Mouse (Mus musculus): ENCODE measurements at regions not wholly inside any gene's neighbourhood (a gene's known extent, or its start where the extent isn't known, plus 50 kb on each side); places are given as distances from the start of the nearest gene placed in this dataset.

DNA sequence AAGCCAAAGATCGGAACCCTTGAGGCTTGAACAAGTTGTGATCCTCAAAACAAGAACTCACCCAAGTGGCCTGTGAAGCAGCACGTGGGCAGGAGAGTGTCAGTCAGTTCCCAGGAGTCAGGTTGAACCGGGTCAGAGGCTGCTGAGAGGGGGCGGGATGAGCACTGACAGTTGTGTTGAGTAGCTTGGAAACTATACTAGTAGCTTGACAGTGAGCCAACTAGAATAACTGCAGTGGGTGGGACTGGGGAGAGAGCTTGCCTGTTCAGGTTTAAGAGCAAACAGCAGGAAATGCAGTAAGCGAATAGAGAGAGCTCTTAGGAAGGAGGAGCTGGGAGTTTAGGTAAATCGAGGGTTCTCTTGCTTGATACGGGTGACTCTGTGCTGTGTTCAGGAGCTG lies 61.0 kb upstream of the Syt6 start:
- Histone ChIP-seq H3K4me3 (replicated peaks; ENCODE audit: low read depth, low read length) (no peak overlapping the region), H3K36me3 (ENCODE audit: insufficient read depth, low read length) (no peaks in the 10 kb centered on the region), H3K9me3 (replicated peaks; ENCODE audit: low read length) (no peaks in the 10 kb centered on the region), H3K4me2 (ENCODE audit: low read length) (no peak overlapping the region), H3K9ac (ENCODE audit: low read depth, low read length) (no peak overlapping the region), H3K4me1 (replicated peaks; ENCODE audit: insufficient read depth, low read length) (no peaks in the 10 kb centered on the region), H3K27me3 (ENCODE audit: insufficient read depth, low read length) (no peaks in the 10 kb centered on the region), H3K27ac (no peak overlapping the region)
- ATAC-seq (replicated peaks; ENCODE audit: low FRiP score, low read depth) (no peak), DNase-seq (ENCODE audit: low spot score) (no peak)
- 52% methylated on average over 7 of the region's 7 CpGs for WGBS
- no peak for TF ChIP-seq CTCF (IDR thresholded peaks at IDR 0.05; ENCODE audit: low read depth)

DNA sequence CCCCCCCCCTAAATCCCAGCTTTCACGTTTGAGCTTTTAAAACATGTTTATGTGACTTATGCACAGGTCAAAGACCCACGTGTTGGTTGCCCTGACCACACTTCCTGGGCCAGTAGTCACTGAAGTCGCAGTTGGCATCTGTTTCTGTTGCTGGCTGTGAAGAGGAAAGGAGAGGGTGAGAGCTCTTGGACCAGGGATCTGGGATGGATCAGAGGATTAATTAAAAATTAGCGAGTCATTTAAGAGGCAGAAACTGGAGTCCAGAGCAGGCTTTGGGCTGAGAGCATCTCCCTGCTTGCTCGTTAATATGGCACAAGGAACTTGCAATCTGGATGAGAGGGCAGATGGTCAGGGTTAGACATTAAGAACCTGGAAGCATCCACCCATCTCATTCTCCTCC lies 59.1 kb upstream of the Syt6 start:
- no peak for TF ChIP-seq CTCF (IDR thresholded peaks at IDR 0.05; ENCODE audit: low read depth)
- no peak for DNase-seq (ENCODE audit: low spot score)

DNA sequence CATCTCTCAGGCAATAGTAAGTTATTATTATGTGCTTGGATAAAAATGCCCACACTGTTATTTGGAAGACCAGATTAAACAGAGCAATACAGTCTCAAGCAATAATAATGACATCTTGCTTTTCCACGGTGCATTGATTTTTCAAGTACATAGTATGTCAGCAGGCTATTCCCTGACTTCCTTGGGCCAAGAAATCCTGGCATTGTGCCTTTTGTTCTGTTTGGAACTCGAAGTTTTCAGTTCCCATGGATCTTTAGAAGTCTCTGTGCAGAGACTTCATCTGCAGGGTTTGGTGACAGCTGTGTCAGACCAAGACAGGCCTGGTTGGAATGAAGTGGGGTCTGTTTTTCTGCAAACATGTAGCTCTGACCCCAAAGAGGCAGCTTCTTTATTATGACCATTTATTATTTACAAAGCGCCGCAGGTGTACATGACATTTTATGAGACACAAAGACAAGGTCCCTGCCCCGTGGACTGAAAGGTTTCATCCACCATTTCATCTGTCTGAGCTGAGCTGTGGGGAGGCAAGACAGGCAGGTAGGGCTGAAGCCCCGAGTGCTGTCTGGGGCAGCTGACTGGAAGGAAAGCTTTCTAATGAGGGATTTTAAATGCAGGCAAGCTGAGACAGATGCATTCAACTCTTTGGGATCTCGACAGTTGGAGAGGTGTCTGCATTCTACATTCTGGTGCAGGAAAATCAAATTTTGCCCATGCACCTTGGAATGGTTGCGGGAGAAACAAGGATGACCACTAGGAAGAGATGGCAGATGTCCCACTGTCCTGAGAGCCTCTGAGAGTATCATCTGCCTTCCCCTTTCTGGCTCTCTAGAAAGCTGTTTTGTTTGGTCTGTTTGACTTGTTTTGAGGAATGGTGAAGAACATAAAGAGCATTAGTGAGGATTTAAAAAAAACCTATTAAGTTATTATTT lies 57.4 kb upstream of the Syt6 start:
- no peak for TF ChIP-seq CTCF (IDR thresholded peaks at IDR 0.05; ENCODE audit: low read depth)
- Histone ChIP-seq H3K27me3 (ENCODE audit: insufficient read depth, low read length) (no peaks in the 10 kb centered on the region), H3K36me3 (ENCODE audit: insufficient read depth, low read length) (no peaks in the 10 kb centered on the region), H3K4me1 (replicated peaks; ENCODE audit: insufficient read depth, low read length) (no peaks in the 10 kb centered on the region), H3K9ac (ENCODE audit: low read depth, low read length) (no peak overlapping the region), H3K27ac (no peak overlapping the region), H3K9me3 (replicated peaks; ENCODE audit: low read length) (no peaks in the 10 kb centered on the region), H3K4me3 (replicated peaks; ENCODE audit: low read depth, low read length) (no peak overlapping the region), H3K4me2 (ENCODE audit: low read length) (no peak overlapping the region)
- WGBS, result 58% methylated on average over 8 of the region's 8 CpGs
- ATAC-seq (replicated peaks; ENCODE audit: low FRiP score, low read depth) (no peak), DNase-seq (ENCODE audit: low spot score) (no peak)

More for the DNA sequence above, 59.1 kb upstream of the Syt6 start:
- H3K4me1 ChIP-seq (replicated peaks; ENCODE audit: insufficient read depth, low read length), result no peaks in the 10 kb centered on the region
- no peak for ATAC-seq (replicated peaks; ENCODE audit: low FRiP score, low read depth)
- H3K9ac ChIP-seq (ENCODE audit: low read depth, low read length), result no peak overlapping the region
- H3K9me3 ChIP-seq (replicated peaks; ENCODE audit: low read length), result no peaks in the 10 kb centered on the region
- no peak overlapping the region for H3K4me3 ChIP-seq (replicated peaks; ENCODE audit: low read depth, low read length)
- no peak overlapping the region for H3K4me2 ChIP-seq (ENCODE audit: low read length)
- 30% methylated on average over 5 of the region's 5 CpGs for WGBS
- H3K36me3 ChIP-seq (ENCODE audit: insufficient read depth, low read length), result no peaks in the 10 kb centered on the region
- H3K27me3 ChIP-seq (ENCODE audit: insufficient read depth, low read length), result no peaks in the 10 kb centered on the region
- no peak overlapping the region for H3K27ac ChIP-seq

DNA sequence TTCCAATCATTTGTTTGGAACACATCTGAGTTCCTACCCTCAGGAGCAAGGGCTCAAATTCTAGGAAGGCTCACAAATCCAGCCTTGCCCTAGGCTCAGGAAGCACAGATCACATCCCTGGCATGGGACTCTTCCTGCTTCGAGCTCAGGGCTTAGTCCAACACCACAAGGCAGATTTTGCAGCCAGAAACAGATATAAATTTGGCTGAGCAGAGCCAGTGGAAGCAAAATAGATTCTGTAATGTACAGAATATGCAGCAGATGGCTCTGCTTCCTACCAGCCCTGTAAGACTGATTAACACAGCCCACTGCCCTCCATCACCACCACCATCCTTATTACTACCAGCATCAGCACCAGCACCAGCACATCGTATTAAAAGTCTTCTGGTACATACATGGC lies 56.4 kb upstream of the Syt6 start:
- Histone ChIP-seq H3K36me3 (ENCODE audit: insufficient read depth, low read length) (no peaks in the 10 kb centered on the region), H3K4me3 (replicated peaks; ENCODE audit: low read depth, low read length) (no peak overlapping the region), H3K4me1 (replicated peaks; ENCODE audit: insufficient read depth, low read length) (no peaks in the 10 kb centered on the region), H3K9ac (ENCODE audit: low read depth, low read length) (no peak overlapping the region), H3K27ac (no peak overlapping the region), H3K9me3 (replicated peaks; ENCODE audit: low read length) (no peaks in the 10 kb centered on the region), H3K27me3 (ENCODE audit: insufficient read depth, low read length) (no peaks in the 10 kb centered on the region), H3K4me2 (ENCODE audit: low read length) (no peak overlapping the region)
- TF ChIP-seq CTCF (IDR thresholded peaks at IDR 0.05; ENCODE audit: low read depth), result no peak
- no peak for DNase-seq (ENCODE audit: low spot score)
- 73% methylated on average over 2 of the region's 2 CpGs for WGBS
- no peak for ATAC-seq (replicated peaks; ENCODE audit: low FRiP score, low read depth)
